Mouse (Mus musculus): ENCODE measurements at regions not wholly inside any gene's neighbourhood (a gene's known extent, or its start where the extent isn't known, plus 50 kb on each side); places are given as distances from the start of the nearest gene placed in this dataset.
"Not testable (repeated sequence)": the region's sequence is repeated elsewhere in the genome, so short reads cannot be mapped to it uniquely, and the experiment has no call there.

- no peak for DNase-seq (ENCODE audit: low spot score in 2 of 2)
Observed at GRCm38 (mm10) chr4:69435390-69435789, 481.2 kb upstream of the Brinp1 start.

GRCm38 (mm10) chr4:69410411-69410810 is 456.2 kb upstream of the Brinp1 start:
- DNase-seq (ENCODE audit: low spot score in 2 of 2) = not testable (repeated sequence)

- no peak for DNase-seq (ENCODE audit: low spot score in 2 of 2)
Observed at GRCm38 (mm10) chr4:69395451-69395850, 441.3 kb upstream of the Brinp1 start.

- no peak for DNase-seq (ENCODE audit: low spot score in 2 of 2)
Observed at GRCm38 (mm10) chr4:69383318-69383717, 429.1 kb upstream of the Brinp1 start.

GRCm38 (mm10) chr4:69346979-69347465 is 392.8 kb upstream of the Brinp1 start:
- no peak for DNase-seq (ENCODE audit: low spot score in 2 of 2)

- no peak for DNase-seq (ENCODE audit: low spot score in 2 of 2)
Observed at GRCm38 (mm10) chr4:69327606-69328005, 373.4 kb upstream of the Brinp1 start.
